Mouse (Mus musculus) lung, adult 18-20 months (tissue): Measurements from ENCODE around the gene Pax2.

Experiments
- DNase-seq, 2 experiments: peaks; one replicate each; pipeline ENCODE4 v3.0.0; 2022; ENCODE audit warnings: mixed read lengths in 2 of 2

The Pax2 gene

GRCm38 (mm10) chr19:44749061-44749990, 6.5 kb upstream of the Pax2 start:
- no peak for DNase-seq

GRCm38 (mm10) chr19:44750051-44751041, 5.5 kb upstream of the Pax2 start:
- no peak for DNase-seq

GRCm38 (mm10) chr19:44751042-44751441, 4.8 kb upstream of the Pax2 start:
- DNase-seq: no peak

- DNase-seq: no peak
Observed at GRCm38 (mm10) chr19:44751551-44751950, 4.3 kb upstream of the Pax2 start.

GRCm38 (mm10) chr19:44752056-44752940, 3.5 kb upstream of the Pax2 start:
- DNase-seq: no peak

- no peak for DNase-seq
Observed at GRCm38 (mm10) chr19:44753361-44753760, 2.5 kb upstream of the Pax2 start.

- DNase-seq: peak; percentile 23
Observed at GRCm38 (mm10) chr19:44754461-44755377, 1.1 kb upstream of the Pax2 start.

GRCm38 (mm10) chr19:44755378-44755692, 510 bp upstream of the Pax2 start:
- DNase-seq: no peak

GRCm38 (mm10) chr19:44756421-44757230, 781 bp downstream of the Pax2 start:
- DNase-seq: no peak

GRCm38 (mm10) chr19:44757231-44757871, 1.5 kb downstream of the Pax2 start:
- DNase-seq: no peak

- DNase-seq: no peak
Observed at GRCm38 (mm10) chr19:44758846-44759245, 3.0 kb downstream of the Pax2 start.

GRCm38 (mm10) chr19:44759531-44760118, 3.8 kb downstream of the Pax2 start:
- no peak for DNase-seq

- DNase-seq: no peak
Observed at GRCm38 (mm10) chr19:44760259-44761131, 4.7 kb downstream of the Pax2 start.

GRCm38 (mm10) chr19:44762121-44762621, 6.3 kb downstream of the Pax2 start:
- no peak for DNase-seq

- no peak for DNase-seq
Observed at GRCm38 (mm10) chr19:44770268-44771050, 14.6 kb downstream of the Pax2 start.

GRCm38 (mm10) chr19:44771499-44771898, 15.7 kb downstream of the Pax2 start:
- DNase-seq: no peak

GRCm38 (mm10) chr19:44781987-44782386, 26.1 kb downstream of the Pax2 start:
- DNase-seq: no peak
